Mouse (Mus musculus): ENCODE results near the gene Cacnb4. TPM values are rescaled to one million over a fixed set of nuclear protein-coding genes. Genes with fewer than 3 reads are reported as not detected.

Cacnb4 gene
- polyA plus RNA-seq, 1 experiment, result not detected

DNA sequence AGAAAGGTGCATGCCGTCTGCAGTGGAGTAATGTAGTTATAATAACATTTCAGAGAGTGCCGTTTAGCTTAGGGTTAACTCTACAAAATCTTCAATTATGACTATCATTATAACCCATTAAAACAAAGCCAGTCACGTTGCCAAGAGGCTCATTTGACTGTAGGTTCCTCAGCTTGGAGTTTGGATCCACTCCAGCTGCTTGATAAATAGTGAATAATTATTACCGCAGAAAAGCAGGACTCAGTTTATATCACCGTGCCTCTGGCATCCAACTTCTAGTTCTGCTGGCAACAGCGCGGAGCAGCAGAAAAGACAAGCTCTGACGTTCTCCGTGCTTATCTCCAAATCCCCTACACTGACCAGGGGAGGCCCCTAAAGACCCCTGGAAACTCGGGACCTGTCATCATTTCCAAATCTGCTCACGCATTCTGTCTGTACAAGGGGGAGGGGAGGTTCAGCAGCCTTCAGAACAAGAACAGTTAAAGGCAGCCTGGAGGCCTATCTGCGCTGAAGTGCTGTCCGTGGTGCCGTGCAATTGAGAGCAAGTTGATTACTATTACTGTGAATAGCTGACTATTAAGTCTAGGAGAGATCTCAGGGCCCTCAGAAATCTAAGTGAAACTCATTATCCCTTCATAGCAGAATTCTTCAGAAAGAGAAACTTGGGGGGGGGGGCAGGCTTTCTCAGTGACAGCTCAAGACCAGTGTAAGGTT, 240.6 kb downstream of the Cacnb4 start:
- Histone ChIP-seq H3K27ac (ENCODE audit: insufficient read depth, low read length) (no peak overlapping the region), H3K4me3 (ENCODE audit: low read depth, low read length) (no peak overlapping the region), H3K9me3 (replicated peaks; ENCODE audit: control insufficient read depth, insufficient read depth, low read length, poor library complexity, severe bottlenecking) (peaks cover 8% of the 10 kb centered on the region), H3K36me3 (ENCODE audit: control insufficient read depth, insufficient read depth, low read length, poor library complexity, severe bottlenecking) (no peaks in the 10 kb centered on the region), H3K9ac (ENCODE audit: low read depth, poor library complexity, severe bottlenecking) (no peak overlapping the region), H3K4me1 (ENCODE audit: control insufficient read depth, insufficient read depth, low read length) (no peaks in the 10 kb centered on the region), H3K27me3 (ENCODE audit: control insufficient read depth, insufficient read depth, low read length, poor library complexity, severe bottlenecking) (no peaks in the 10 kb centered on the region)
- TF ChIP-seq POLR2A (IDR thresholded peaks at IDR 0.05; ENCODE audit: insufficient read depth, low read length), result no peak
- no peak for TF ChIP-seq CTCF (IDR thresholded peaks at IDR 0.05; ENCODE audit: low read depth, low read length)
- TF ChIP-seq EP300 (IDR thresholded peaks at IDR 0.05; ENCODE audit: insufficient read depth, low read depth, low read length), result no peak

DNA sequence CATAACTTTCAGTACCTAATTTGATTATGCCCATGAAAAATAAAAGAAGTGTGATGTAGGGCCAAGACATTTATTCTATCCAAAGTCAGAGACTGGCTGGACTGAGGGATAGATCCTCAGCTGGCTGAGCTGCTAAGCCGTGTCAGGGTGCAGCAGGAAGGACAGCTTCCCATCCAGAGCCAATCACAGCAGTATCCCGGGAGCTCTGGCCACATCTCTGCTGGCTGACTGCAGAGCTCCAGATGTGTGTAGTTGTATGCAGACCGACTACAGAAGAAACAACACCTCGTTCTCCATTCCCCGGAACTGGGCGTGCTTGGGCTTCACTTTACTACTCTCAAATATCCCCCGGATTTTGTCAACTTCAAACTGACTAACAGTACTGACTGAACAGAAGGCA, 243.3 kb downstream of the Cacnb4 start:
- H3K27ac ChIP-seq (ENCODE audit: insufficient read depth, low read length), result no peak overlapping the region
- H3K4me1 ChIP-seq (ENCODE audit: control insufficient read depth, insufficient read depth, low read length), result no peaks in the 10 kb centered on the region
- no peak overlapping the region for H3K4me3 ChIP-seq (ENCODE audit: low read depth, low read length)
- TF ChIP-seq CTCF (IDR thresholded peaks at IDR 0.05; ENCODE audit: low read depth, low read length), result no peak
- no peak for TF ChIP-seq POLR2A (IDR thresholded peaks at IDR 0.05; ENCODE audit: insufficient read depth, low read length)
- TF ChIP-seq EP300 (IDR thresholded peaks at IDR 0.05; ENCODE audit: insufficient read depth, low read depth, low read length), result no peak
- H3K9ac ChIP-seq (ENCODE audit: low read depth, poor library complexity, severe bottlenecking), result no peak overlapping the region
- no peaks in the 10 kb centered on the region for H3K27me3 ChIP-seq (ENCODE audit: control insufficient read depth, insufficient read depth, low read length, poor library complexity, severe bottlenecking)
- H3K9me3 ChIP-seq (replicated peaks; ENCODE audit: control insufficient read depth, insufficient read depth, low read length, poor library complexity, severe bottlenecking), result no peaks in the 10 kb centered on the region
- H3K36me3 ChIP-seq (ENCODE audit: control insufficient read depth, insufficient read depth, low read length, poor library complexity, severe bottlenecking), result no peaks in the 10 kb centered on the region

DNA sequence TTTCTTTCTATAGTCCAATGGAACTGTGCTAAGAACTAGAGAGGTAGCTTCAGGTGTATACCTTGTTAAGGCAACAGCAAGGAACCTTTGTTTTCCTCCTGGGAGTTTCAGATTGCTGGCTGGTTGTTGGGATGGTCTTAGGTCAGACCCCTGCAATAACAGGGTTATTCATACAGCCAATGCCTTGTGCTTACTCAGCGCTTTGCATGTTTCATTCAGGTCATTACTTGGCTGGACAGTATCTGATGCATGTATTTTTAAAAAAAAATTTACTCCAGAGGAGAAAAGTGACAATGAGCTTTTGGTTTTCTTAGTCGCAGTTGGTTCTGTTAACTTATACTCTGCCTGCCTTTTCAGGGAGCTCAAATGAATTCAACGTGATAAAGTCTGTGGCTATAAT, 249.2 kb downstream of the Cacnb4 start:
- Histone ChIP-seq H3K27me3 (ENCODE audit: control insufficient read depth, insufficient read depth, low read length, poor library complexity, severe bottlenecking) (no peaks in the 10 kb centered on the region), H3K4me3 (ENCODE audit: low read depth, low read length) (no peak overlapping the region), H3K27ac (ENCODE audit: insufficient read depth, low read length) (no peak overlapping the region), H3K9ac (ENCODE audit: low read depth, poor library complexity, severe bottlenecking) (no peak overlapping the region), H3K9me3 (replicated peaks; ENCODE audit: control insufficient read depth, insufficient read depth, low read length, poor library complexity, severe bottlenecking) (no peaks in the 10 kb centered on the region), H3K36me3 (ENCODE audit: control insufficient read depth, insufficient read depth, low read length, poor library complexity, severe bottlenecking) (no peaks in the 10 kb centered on the region), H3K4me1 (ENCODE audit: control insufficient read depth, insufficient read depth, low read length) (peaks cover 2% of the 10 kb centered on the region)
- no peak for TF ChIP-seq POLR2A (IDR thresholded peaks at IDR 0.05; ENCODE audit: insufficient read depth, low read length)
- TF ChIP-seq CTCF (IDR thresholded peaks at IDR 0.05; ENCODE audit: low read depth, low read length), result no peak
- no peak for TF ChIP-seq EP300 (IDR thresholded peaks at IDR 0.05; ENCODE audit: insufficient read depth, low read depth, low read length)

DNA sequence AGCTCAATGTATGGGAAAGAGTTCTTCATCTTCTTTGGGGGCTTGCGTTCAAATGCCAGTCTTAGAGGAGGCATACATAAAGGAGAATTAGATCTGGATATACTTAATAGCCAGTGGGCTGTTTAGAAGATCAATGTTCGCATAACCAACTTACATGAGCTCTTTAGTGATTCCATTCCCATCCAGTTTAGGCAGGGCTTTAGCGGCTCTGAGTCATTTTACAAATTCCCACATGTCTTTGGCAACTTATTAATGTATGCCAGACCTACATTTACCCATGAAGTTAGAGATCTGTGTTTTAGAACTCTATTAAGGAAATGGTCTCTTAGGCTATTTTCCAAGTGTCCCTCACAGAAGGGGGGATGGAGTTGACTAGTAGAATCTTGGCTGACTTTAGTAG, 250.6 kb downstream of the Cacnb4 start:
- Histone ChIP-seq H3K27me3 (ENCODE audit: control insufficient read depth, insufficient read depth, low read length, poor library complexity, severe bottlenecking) (no peaks in the 10 kb centered on the region), H3K9me3 (replicated peaks; ENCODE audit: control insufficient read depth, insufficient read depth, low read length, poor library complexity, severe bottlenecking) (no peaks in the 10 kb centered on the region), H3K27ac (ENCODE audit: insufficient read depth, low read length) (no peak overlapping the region), H3K9ac (ENCODE audit: low read depth, poor library complexity, severe bottlenecking) (no peak overlapping the region), H3K36me3 (ENCODE audit: control insufficient read depth, insufficient read depth, low read length, poor library complexity, severe bottlenecking) (no peaks in the 10 kb centered on the region), H3K4me3 (ENCODE audit: low read depth, low read length) (no peak overlapping the region), H3K4me1 (ENCODE audit: control insufficient read depth, insufficient read depth, low read length) (peaks cover 2% of the 10 kb centered on the region)
- TF ChIP-seq CTCF (IDR thresholded peaks at IDR 0.05; ENCODE audit: low read depth, low read length) (no peak), POLR2A (IDR thresholded peaks at IDR 0.05; ENCODE audit: insufficient read depth, low read length) (no peak), EP300 (IDR thresholded peaks at IDR 0.05; ENCODE audit: insufficient read depth, low read depth, low read length) (no peak)

DNA sequence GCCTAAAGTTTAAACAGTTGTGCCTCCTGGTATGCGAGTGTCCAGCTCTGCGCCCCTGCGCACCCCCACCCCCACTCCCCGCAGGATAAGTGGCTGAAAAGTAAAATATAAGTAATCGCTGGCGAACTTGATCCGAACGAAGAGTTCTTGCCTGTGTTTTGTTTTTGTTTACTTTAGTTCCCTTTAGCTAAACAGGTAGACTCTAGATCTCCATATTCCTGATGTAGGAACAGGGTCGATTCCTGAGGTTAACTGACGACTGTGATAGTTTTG, 251.2 kb downstream of the Cacnb4 start:
- no peaks in the 10 kb centered on the region for H3K27me3 ChIP-seq (ENCODE audit: control insufficient read depth, insufficient read depth, low read length, poor library complexity, severe bottlenecking)
- H3K4me3 ChIP-seq (ENCODE audit: low read depth, low read length), result peak overlapping the region; percentile 56
- no peaks in the 10 kb centered on the region for H3K36me3 ChIP-seq (ENCODE audit: control insufficient read depth, insufficient read depth, low read length, poor library complexity, severe bottlenecking)
- H3K9me3 ChIP-seq (replicated peaks; ENCODE audit: control insufficient read depth, insufficient read depth, low read length, poor library complexity, severe bottlenecking), result no peaks in the 10 kb centered on the region
- H3K9ac ChIP-seq (ENCODE audit: low read depth, poor library complexity, severe bottlenecking), result peak overlapping the region; percentile 95
- TF ChIP-seq POLR2A (IDR thresholded peaks at IDR 0.05; ENCODE audit: insufficient read depth, low read length), result no peak
- H3K4me1 ChIP-seq (ENCODE audit: control insufficient read depth, insufficient read depth, low read length), result peaks cover 2% of the 10 kb centered on the region
- no peak overlapping the region for H3K27ac ChIP-seq (ENCODE audit: insufficient read depth, low read length)

DNA sequence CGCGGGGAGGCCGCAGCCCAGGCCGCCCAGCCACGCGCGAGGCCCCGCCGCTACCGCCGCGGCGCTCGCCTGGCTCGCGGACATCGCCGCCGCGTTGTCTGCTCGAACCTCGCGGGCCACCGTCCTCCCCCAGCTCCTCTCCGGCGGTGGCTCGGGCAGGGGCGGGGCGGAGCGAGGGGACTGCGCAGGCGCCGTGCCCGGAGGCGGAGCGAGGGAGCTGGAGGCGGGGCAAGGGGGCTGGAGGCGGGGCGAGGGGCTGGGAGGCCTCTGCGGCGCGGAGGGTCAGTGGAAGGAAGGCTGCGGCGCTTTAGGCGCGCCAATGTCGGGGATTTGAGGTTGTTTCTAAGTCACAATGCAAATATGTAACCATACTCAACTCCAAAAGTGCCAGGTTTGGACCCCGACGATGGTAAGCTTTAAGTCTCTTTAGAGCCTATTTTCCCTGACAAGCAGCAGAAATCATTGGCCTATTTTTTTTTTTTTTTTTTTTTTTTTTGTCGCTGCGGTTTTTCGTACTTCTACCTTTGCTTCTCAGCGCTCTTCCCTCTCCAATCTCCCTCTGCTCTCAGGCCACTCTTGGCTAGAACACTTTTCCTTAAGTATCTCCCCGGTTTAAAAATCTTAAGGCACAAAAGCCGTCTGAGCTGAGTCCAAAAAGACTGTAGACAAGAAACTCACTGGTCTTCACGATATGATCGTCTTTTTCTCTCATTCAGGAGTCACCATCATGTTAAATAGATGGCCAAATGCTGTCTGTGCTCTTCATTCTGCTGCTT, 251.7 kb downstream of the Cacnb4 start, which contains the start of gene Arl5a:
Arl5a (minus strand) TSS at position 155 of the 776 bp plus-strand sequence.
- H3K36me3 ChIP-seq (ENCODE audit: control insufficient read depth, insufficient read depth, low read length, poor library complexity, severe bottlenecking), result no peaks in the 10 kb centered on the region
- no peaks in the 10 kb centered on the region for H3K27me3 ChIP-seq (ENCODE audit: control insufficient read depth, insufficient read depth, low read length, poor library complexity, severe bottlenecking)
- peak within 1 kb of the TSS; percentile 95 for H3K9ac ChIP-seq (ENCODE audit: low read depth, poor library complexity, severe bottlenecking)
- H3K9me3 ChIP-seq (replicated peaks; ENCODE audit: control insufficient read depth, insufficient read depth, low read length, poor library complexity, severe bottlenecking), result no peaks in the 10 kb centered on the region
- TF ChIP-seq EP300 (IDR thresholded peaks at IDR 0.05; ENCODE audit: insufficient read depth, low read depth, low read length) (no peak), POLR2A (IDR thresholded peaks at IDR 0.05; ENCODE audit: insufficient read depth, low read length) (peak; percentile 82)
- no peak within 1 kb of the TSS; the same call in 1 of the 2 replicates for H3K27ac ChIP-seq (ENCODE audit: insufficient read depth, low read length)
- peak within 1 kb of the TSS; percentile 83 for H3K4me3 ChIP-seq (ENCODE audit: low read depth, low read length)
- peaks cover 2% of the 10 kb centered on the region for H3K4me1 ChIP-seq (ENCODE audit: control insufficient read depth, insufficient read depth, low read length)

All from ES-Bruce4 (cell line).